Mouse (Mus musculus) testis, postnatal 14 days (tissue): ENCODE data around the gene Ccdc28b.
A peak's percentile ranks its signal among the peaks of the same experiment; 100 is the strongest.

Source experiments
- DNase-seq: peaks from one replicate; pipeline ENCODE4 v3.0.0; 2021; ENCODE audit warnings: low spot score

Gene Ccdc28b

GRCm38 (mm10) chr4:129622803-129623535 is 778 bp downstream of the Ccdc28b start:
- DNase-seq, result no peak

DNA sequence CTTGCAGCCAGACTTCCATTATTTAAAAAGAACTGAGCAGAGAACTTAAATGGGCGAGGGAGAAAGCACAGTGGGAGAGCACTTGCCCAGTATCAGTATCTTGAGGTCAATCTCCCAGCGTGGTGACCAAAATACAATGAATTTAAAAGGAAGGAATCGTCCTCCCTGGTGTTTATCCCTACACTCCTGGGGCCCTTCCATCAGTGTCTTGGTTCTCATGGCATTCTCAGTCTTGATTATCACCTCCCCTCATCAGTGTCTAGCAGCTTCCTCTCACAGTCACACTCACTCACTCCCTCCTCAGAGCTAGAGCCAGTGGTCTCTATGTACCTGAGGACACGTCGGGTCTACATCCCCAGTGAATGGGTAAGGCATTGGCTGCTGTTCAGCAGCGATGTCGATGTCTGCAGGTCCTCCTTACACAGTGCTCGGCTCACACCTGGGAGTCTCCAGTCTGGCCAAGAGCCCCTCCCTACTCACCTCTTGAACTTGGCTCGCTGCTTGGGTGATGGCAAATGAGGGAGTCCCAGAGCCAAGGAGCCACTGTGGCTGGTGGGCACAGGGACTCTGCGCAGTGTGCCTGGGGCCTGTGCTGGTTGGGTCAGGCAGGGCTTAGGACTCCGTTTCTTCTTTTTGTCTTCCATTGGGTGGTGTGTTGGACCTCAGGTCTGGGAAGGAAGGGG is 1.5 kb downstream of the Ccdc28b start:
- DNase-seq, result no peak

- DNase-seq, result peak; percentile 68
Observed at GRCm38 (mm10) chr4:129621283-129621841, 2.4 kb downstream of the Ccdc28b start.

DNA sequence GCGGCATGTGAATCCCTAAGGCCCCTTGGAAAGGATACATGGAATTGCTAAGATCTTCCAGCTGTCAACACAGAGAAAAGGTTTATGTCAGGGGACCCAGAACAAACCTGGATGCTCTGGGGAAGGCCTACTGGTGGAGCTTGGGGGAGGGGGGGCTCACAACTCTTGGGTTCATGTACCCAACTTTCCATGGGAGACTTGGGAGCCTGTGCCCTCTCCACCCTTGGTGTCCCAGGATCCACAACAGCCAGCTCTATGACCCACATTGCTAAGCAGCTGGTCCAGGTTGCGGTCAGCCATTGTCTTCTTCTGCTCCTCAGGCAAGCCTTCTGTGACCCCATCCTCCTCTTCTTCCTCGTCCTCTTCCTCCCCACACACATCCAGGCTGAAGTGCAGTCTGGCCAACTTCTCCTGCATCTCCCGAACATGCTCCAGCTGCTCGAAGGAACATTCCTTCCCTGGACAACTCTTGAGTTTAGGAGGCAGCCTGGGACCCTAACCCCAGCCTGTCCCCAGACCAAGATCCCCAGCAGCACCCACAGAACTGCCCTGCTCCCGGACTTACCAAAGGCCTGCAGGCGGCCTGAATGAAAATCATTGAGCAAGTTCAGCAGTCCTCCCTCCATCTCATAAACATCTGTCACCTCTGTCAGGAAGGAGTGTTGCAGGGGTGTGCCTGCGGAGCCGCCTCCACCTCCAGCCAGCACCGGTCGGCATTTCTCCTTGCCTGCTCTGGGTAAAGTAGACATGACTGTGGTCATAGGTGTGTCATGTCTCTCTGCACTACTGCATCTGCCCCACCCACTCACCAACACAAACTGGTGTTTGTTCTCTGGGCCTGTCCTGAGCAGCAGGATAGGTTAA is 3.1 kb downstream of the Ccdc28b start:
- DNase-seq, result no peak

DNA sequence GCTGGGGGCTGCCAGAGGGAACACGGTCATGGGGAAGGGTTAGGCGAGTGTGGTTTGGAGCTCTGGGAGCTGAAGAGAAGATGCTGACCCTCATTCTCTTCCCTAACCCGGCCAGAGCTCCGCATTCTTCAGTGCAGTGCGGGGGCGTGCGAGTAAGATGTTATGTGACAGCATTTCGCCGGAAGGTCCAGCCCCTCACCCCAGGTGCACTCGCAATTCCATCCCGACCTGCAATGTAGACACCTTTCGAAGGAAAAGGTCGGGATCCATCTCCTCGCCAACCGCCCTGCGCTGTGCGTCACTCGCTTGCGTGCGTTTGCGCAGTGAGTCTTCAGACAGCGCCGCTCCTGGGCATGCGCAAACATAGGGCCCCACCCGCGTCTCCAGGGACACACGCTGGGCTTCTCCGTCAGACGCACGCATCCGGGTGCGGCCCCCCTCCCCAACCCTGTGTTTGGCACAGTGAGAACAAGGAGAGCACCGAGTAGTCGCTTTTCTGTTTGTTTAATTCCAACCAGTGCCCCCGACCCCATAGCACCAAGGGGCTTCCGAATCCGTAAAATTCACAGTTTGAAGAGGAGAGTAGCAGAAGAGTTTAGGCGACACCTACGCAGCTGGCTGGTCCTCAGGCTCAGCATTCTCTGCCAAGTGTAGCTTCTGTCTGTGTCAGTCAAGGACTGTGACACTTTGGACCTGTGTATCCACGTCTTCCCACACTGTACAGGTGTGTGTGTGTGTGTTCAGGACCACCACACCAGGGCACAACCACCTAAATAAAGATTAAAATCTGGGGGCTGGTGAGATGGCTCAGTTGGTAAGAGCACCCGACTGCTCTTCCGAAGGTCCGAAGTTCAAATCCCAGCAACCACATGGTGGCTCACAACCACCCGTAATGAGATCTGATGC is 4.7 kb downstream of the Ccdc28b start, which contains the start of gene Iqcc:
Iqcc (minus strand) TSS at position 314 of the 906 bp plus-strand sequence.
- peak; percentile 94 for DNase-seq

DNA sequence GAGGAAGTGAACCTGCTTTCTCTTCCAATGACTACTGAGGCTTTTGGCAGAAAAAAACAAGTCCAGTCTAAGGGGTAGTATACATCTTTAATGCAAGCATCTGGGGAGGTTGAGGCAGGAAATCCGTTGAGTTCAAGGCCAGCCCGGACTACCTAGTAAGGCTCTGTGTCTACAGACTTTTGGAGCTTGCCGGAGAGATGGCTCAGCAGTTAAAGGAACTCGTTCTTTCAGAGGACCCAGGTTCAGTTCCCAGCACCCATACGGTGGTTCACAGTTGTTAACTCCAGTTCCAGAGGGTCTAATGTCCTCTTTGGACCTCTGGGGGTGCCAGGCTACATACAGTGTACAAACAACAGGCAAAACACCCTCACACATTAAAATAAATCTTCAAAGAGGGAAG is 5.7 kb downstream of the Ccdc28b start:
- no peak for DNase-seq

GRCm38 (mm10) chr4:129617121-129617641 is 6.6 kb downstream of the Ccdc28b start:
- DNase-seq, result no peak

GRCm38 (mm10) chr4:129616631-129617030 is 7.1 kb downstream of the Ccdc28b start:
- DNase-seq, result no peak

DNA sequence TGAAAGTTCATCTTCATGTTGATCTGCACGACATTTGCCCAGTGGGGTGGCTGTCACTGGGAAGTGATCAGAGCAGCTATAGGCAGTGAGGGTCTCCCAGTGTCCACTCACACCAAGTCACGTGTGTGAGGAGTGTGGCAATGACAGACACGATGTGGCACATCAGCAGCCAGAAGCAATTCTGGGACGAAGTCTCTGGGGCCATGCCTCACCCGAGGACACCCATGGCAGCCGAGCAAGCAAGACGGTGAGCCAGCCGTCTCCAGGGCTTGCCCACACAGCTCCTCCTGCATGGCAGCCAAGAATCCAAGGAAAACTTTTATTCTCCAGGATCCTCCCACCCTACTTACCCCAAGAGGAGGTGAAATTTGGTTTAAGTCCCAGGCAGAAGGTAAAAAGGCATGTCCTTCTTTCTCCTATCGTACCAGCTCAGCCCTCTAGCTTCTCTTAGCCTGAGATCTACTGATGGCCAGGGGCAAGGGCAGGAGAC is 7.9 kb downstream of the Ccdc28b start:
- DNase-seq, result no peak

DNA sequence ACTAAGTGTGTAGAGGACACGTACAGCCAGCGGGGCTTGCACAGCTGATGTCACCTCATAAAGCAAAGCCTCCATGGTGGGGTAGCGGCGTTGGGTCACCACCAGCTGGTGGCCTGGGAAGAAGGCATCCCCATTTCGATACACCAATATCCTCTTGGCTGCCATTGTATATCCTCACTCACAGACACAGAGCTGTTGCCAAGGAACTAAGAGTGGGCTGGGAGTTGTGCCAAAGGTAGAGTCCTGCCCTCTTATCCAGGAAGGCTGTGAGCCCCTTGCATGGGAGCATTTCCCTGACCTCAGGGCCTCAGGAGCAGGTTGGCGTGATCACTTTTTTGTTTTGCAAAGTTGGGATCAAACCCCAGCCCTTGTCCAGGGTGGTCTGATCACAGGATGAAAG is 9.7 kb downstream of the Ccdc28b start, which contains the start of gene Dcdc2b:
Dcdc2b (minus strand) TSS at position 165 of the 400 bp plus-strand sequence.
- DNase-seq, result no peak

DNA sequence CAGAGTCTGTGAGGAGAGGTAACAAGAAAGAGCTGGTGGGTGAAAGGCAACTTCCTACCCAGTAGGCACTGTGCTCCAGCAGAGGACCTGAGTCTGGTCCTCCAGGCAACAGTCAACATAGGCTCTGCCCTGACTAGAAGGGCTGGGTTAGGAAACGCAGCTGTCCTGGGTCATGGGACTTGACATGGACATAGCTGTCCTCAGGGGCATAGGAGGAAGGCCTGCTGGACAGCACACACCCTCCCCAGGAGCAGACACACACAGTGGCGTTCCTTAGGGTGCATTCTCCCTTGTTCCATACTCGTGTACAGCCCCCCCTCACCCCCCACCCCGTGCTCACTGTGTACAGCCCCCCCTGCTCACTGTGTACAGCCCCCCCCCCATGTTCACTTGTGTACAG is 13.3 kb downstream of the Ccdc28b start:
- no peak for DNase-seq

DNA sequence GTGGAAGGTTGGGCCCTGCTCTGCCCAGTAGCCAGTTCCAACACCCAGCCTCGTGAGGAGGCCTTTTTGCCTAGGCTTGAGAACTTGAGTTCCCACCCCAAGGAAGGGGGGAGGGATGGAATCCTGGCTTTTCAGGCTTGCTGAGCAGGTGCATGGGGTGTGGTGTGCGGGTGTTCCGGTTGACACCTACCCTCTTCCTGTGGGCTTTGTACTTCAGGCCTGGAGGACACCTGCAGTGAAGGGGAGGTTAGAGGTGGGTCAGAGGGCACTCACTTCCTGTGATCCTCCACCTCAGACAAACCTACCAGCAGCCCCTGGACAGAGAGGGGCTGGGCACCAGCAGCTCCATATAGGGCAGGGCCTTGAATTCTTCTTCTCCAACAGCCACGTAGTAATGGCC is 13.7 kb downstream of the Ccdc28b start:
- no peak for DNase-seq

- DNase-seq, result no peak
Observed at GRCm38 (mm10) chr4:129609139-129609631, 14.6 kb downstream of the Ccdc28b start.

DNA sequence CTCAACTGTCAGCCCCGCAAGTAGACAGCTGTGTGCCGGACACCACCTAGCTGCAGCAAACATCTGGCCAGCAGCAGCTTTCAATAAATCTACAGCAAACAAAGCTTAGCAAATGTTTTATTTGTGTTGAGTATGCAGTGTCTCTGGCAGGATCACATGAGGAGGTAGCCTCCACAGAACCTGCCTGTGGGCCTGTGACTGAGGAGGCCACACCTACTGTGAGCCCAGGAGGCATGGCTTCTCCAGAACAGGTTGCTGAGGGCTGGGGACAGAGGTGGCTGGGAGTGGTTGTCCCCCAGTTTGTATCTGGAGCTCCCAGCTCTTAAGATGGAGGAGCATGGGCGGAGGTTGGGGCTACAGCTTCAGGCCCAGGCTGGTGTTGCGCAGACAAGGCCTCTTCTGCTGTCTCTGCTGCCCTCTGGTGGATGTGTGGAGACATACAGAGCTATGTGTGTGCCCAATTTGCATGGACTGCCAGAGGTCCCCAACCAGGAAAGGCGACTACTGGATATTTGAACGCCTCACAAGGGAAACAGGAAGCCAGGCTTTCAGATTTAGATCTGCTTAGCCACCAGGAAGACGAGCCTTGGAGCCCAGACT is 15.2 kb downstream of the Ccdc28b start:
- peak; percentile 63 for DNase-seq

DNA sequence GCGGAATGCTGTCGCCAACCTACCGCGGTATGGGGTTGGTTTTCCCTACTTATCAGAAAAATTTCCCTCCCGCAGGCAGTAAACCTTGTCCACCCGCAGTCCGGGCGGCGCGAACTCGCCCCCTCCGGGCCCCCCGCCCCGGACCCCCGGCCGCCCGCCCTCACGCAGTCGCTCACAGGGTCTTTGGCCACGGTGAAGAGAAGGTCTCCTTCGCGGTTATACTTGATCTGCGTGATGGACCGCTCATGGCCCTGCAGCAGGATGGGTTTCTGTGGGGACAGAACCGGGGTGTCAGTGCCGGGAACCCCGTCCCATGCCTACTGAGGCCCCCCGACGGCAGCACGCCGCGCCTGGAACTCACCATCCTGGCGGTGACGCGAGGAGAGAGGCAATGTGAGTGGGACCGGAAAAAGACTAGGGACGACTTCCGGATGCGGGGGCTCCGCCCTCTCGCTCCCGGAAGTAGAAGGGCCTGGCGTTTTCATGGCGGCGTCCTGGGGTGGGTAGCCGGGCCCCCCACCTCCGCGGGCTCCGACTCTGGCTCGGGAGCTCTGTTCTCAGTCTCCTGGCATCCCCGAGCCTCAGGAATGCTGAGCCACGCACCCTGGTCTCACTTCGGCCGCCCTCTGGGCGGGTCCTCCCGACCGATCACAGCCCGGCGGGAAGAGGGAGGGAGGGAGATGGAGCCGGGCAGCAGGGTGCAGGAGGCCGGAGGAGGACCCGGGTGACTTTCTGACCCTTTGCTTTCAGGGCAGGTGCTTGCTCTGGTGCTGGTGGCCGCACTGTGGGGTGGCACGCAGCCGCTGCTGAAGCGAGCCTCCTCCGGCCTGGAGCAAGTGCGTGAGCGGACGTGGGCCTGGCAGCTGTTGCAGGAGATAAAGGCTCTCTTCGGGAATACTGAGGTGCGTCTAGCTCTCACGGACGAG is 23.3 kb downstream of the Ccdc28b start, which contains the start of the genes Eif3i and Tmem234:
Eif3i (minus strand) TSS at position 416 of the 926 bp plus-strand sequence.
Tmem234 (plus strand) TSS at position 436 of the 926 bp plus-strand sequence.
- DNase-seq, result peak; percentile 89

DNA sequence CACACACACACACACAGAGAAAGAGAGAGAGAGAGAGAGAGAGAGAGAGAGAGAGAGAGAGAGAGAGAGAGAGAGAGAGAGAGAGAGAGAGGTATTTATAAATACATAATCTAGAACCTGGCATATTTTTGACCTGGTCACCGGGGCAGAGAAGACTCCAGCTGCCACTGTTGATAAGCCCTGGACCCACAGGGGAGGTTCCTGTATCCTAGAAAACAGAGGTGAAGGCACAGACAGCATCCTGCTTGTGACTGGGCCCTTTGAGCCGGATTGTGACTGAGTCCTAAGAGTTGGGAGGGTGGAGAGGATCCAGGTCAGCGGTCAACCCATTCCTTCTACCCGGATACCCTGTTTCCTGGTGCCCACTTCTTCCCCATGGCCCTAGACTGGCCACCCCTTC is 34.9 kb downstream of the Ccdc28b start:
- no peak for DNase-seq

DNA sequence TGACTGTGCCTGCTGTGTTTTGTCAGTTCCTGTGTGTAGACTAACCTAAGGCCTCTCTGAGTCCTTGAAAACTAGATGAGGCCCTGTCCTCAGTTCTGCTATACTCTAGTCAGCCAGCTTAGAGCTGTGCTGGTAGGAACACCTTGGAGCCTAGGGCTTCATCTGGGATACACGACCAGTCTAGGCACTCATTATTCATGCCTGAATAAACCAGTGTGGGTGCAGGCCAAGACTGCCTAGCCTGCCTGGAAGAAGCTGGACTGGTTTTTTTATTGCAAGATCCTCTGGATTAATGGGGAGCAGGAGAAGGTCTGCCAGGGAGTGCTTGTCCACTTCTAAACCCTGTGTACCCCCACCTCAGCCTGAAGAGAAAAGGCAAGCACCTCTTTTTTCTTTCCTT is 36.8 kb downstream of the Ccdc28b start:
- DNase-seq, result no peak

- no peak for DNase-seq
Observed at GRCm38 (mm10) chr4:129585773-129586172, 38.0 kb downstream of the Ccdc28b start.
